Mouse (Mus musculus): ENCODE data around the gene Olfr1242. TPM values are rescaled to one million over a fixed set of nuclear protein-coding genes. Genes with fewer than 3 reads are reported as not detected.

Gene Olfr1242
- total RNA-seq (2012; rRNA removed) (not detected in 2 replicates), polyA plus RNA-seq (2012; ENCODE audit: insufficient read depth in 1 of 2, insufficient read length in 2 of 2, low read depth in 1 of 2, low replicate concordance in 2 of 2, missing spikeins in 1 of 2) (not detected)

GRCm38 (mm10) chr2:89498235-89498634, at the start of gene Olfr1242:
Olfr1242 (minus strand) TSS chr2:89498335.
- DNase-seq (ENCODE audit: low read depth, low spot score), result no peak
- no peaks in the 10 kb centered on the region for H3K9me3 ChIP-seq (replicated peaks; ENCODE audit: insufficient read depth, low read length)
- no peaks in the 10 kb centered on the region for H3K36me3 ChIP-seq (ENCODE audit: control insufficient read depth in 1 of 2, insufficient read depth in 2 of 2, low read length in 2 of 2)
- H3K27ac ChIP-seq (ENCODE audit: control insufficient read depth, low read depth, low read length), result no peak within 1 kb of the TSS
- H3K79me2 ChIP-seq (ENCODE audit: control insufficient read depth, insufficient read depth, low read length, poor library complexity), result no peaks in the 10 kb centered on the region
- no peaks in the 10 kb centered on the region for H3K27me3 ChIP-seq (ENCODE audit: control insufficient read depth in 1 of 2, insufficient read depth in 2 of 2, low read length in 2 of 2)
- no peak for TF ChIP-seq TAL1 (IDR thresholded peaks at IDR 0.05; ENCODE audit: low read length)
- no peak for TF ChIP-seq E2F4 (IDR thresholded peaks at IDR 0.05; ENCODE audit: borderline replicate concordance, low read depth, low read length)
- no peak for TF ChIP-seq POLR2AphosphoS5 (IDR thresholded peaks at IDR 0.05; ENCODE audit: borderline replicate concordance, low read depth, low read length)
- TF ChIP-seq ZC3H11A (IDR thresholded peaks at IDR 0.05; ENCODE audit: low read depth, low read length), result no peak
- no peak for TF ChIP-seq POLR2AphosphoS2 (IDR thresholded peaks at IDR 0.05; ENCODE audit: low read length)
- no peak for TF ChIP-seq CTCF (IDR thresholded peaks at IDR 0.05 in 2 of 3, conservative IDR thresholded peaks at IDR 0.05 in 1 of 3; ENCODE audit: control insufficient read depth in 1 of 3, insufficient read depth in 1 of 3, low read depth in 2 of 3, low read length in 3 of 3, poor library complexity in 1 of 3, severe bottlenecking in 1 of 3)
- TF ChIP-seq ZNF384 (IDR thresholded peaks at IDR 0.05; ENCODE audit: low read depth, low read length), result no peak
- no peak for TF ChIP-seq SIN3A (IDR thresholded peaks at IDR 0.05; ENCODE audit: low read length)
- H3K9ac ChIP-seq (ENCODE audit: control insufficient read depth, low read depth, low read length, poor library complexity, severe bottlenecking), result no peak within 1 kb of the TSS
- H3K4me1 ChIP-seq (ENCODE audit: control insufficient read depth in 1 of 2, insufficient read depth in 2 of 2, low read length in 2 of 2), result no peaks in the 10 kb centered on the region
- no peak within 1 kb of the TSS for H3K4me3 ChIP-seq (ENCODE audit: control insufficient read depth in 1 of 2, insufficient read depth in 1 of 2, low read depth in 2 of 2, low read length in 2 of 2)

DNA sequence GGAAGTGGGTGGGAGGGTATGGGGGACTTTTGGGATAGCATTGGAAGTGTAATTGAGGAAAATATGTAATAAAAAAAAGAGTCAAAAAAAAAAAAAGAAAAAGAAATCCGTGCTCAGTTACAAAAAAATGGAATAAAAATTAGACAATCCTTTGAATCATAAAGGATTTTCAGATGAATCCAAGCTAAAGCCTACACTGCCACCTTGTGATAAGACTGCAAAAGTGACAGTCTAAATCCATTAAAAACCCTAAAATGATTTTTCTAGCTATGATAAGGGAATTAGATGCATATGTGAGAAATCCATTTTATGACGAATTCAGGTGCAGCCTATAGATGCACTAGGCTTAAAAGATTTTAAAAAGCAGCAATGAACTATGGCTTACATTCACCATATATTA, 46.4 kb upstream of the Olfr1242 start:
- Histone ChIP-seq H3K27me3 (ENCODE audit: control insufficient read depth in 1 of 2, insufficient read depth in 2 of 2, low read length in 2 of 2) (no peaks in the 10 kb centered on the region), H3K4me3 (ENCODE audit: control insufficient read depth in 1 of 2, insufficient read depth in 1 of 2, low read depth in 2 of 2, low read length in 2 of 2) (no peak overlapping the region), H3K36me3 (ENCODE audit: control insufficient read depth in 1 of 2, insufficient read depth in 2 of 2, low read length in 2 of 2) (no peaks in the 10 kb centered on the region), H3K9ac (ENCODE audit: control insufficient read depth, low read depth, low read length, poor library complexity, severe bottlenecking) (no peak overlapping the region), H3K4me1 (ENCODE audit: control insufficient read depth in 1 of 2, insufficient read depth in 2 of 2, low read length in 2 of 2) (no peaks in the 10 kb centered on the region), H3K79me2 (ENCODE audit: control insufficient read depth, insufficient read depth, low read length, poor library complexity) (no peaks in the 10 kb centered on the region), H3K27ac (ENCODE audit: control insufficient read depth, low read depth, low read length) (no peak overlapping the region), H3K9me3 (replicated peaks; ENCODE audit: insufficient read depth, low read length) (no peaks in the 10 kb centered on the region)
- DNase-seq (ENCODE audit: low read depth, low spot score), result peak; percentile 6
- TF ChIP-seq MYC (IDR thresholded peaks at IDR 0.05; ENCODE audit: low read depth, low read length) (no peak), ETS1 (IDR thresholded peaks at IDR 0.05; ENCODE audit: low read depth, low read length) (no peak), E2F4 (IDR thresholded peaks at IDR 0.05; ENCODE audit: borderline replicate concordance, low read depth, low read length) (no peak), KAT2A (conservative IDR thresholded peaks at IDR 0.05; ENCODE audit: low read depth, low read length) (no peak), NRF1 (IDR thresholded peaks at IDR 0.05; ENCODE audit: insufficient read depth, low read depth, low read length, poor library complexity, severe bottlenecking) (no peak), TCF12 (IDR thresholded peaks at IDR 0.05; ENCODE audit: low read depth, low read length) (no peak), MAZ (IDR thresholded peaks at IDR 0.05; ENCODE audit: low read depth, low read length) (no peak), RAD21 (IDR thresholded peaks at IDR 0.05; ENCODE audit: low read depth, low read length) (peak; percentile 65), BHLHE40 (IDR thresholded peaks at IDR 0.05; ENCODE audit: borderline replicate concordance, low read depth, low read length) (no peak), POLR2AphosphoS5 (IDR thresholded peaks at IDR 0.05; ENCODE audit: borderline replicate concordance, low read depth, low read length) (no peak), EP300 (IDR thresholded peaks at IDR 0.05; ENCODE audit: low read depth in 1 of 2, low read length in 2 of 2) (no peak), CTCF (IDR thresholded peaks at IDR 0.05 in 2 of 3, conservative IDR thresholded peaks at IDR 0.05 in 1 of 3; ENCODE audit: control insufficient read depth in 1 of 3, insufficient read depth in 1 of 3, low read depth in 2 of 3, low read length in 3 of 3, poor library complexity in 1 of 3, severe bottlenecking in 1 of 3) (peak in 1 of 3 experiments; percentile 51; a peak in 2 of 6 replicates), SMC3 (IDR thresholded peaks at IDR 0.05; ENCODE audit: low read depth, low read length) (peak; percentile 69), ZC3H11A (IDR thresholded peaks at IDR 0.05; ENCODE audit: low read depth, low read length) (peak; percentile 59), GATA1 (IDR thresholded peaks at IDR 0.05; ENCODE audit: low read depth, low read length) (no peak), RCOR1 (IDR thresholded peaks at IDR 0.05; ENCODE audit: low read depth, low read length) (no peak), TBP (IDR thresholded peaks at IDR 0.05; ENCODE audit: low read depth, low read length) (no peak), CHD2 (IDR thresholded peaks at IDR 0.05; ENCODE audit: low read length) (no peak), MYB (IDR thresholded peaks at IDR 0.05; ENCODE audit: low read depth, low read length) (no peak)

Data from MEL (cell line).